25 mouse cellular contexts compared by ENCODE assay signal in genomic region chr5:127830831-127831230, GRCm38 (mm10).
DNase-seq lines count a peak whose midpoint lies in the region; ATAC-seq lines count a peak whose summit lies in the region.
"Had no signal": no experiment of that assay in that cellular context is flagged by ENCODE, and none has a peak within 500 bp of the region (broad histone marks: within the 10 kb centered on the region; RNA-seq: fewer than 3 reads in every experiment).

No protein-coding gene starts in this region.

- peak; percentile 69 for DNase-seq in ES-CJ7 (ENCODE audit: low read depth, low spot score)
- peak; percentile 53 for DNase-seq in R1 (ENCODE audit: low read depth, low spot score)
- peak; percentile 63 for DNase-seq in ZHBTc4 (ENCODE audit: low read depth, low spot score)
- DNase-seq in cerebellum, adult 11 months = no peak
- no peak for DNase-seq in adrenal gland, postnatal 10 days
- no peak for DNase-seq in cerebellum, postnatal 4 days (ENCODE audit: low spot score in 2 of 2)
- DNase-seq: adrenal gland, adult 2 months; adrenal gland, adult 8-10 months; adrenal gland, postnatal 14 days; adrenal gland, postnatal 25 days; adrenal gland, postnatal 36 days; B cell, adult 2 months; cerebellum, adult 11-12 months; cerebellum, adult 18-20 months; cerebellum, adult 2 months; cerebellum, adult 8-10 months; cerebellum, adult 9-10 months; cerebellum, adult 9-11 months had no signal

- no peaks in the 10 kb centered on the region for H3K4me1 ChIP-seq in megakaryocyte, embryonic 14.5 days

- peak overlapping the region; percentile 3 for H3K4me3 ChIP-seq in megakaryocyte, embryonic 14.5 days (replicated peaks)

- ATAC-seq in megakaryocyte, adult 5-6 weeks (ENCODE audit: poor library complexity, severe bottlenecking) = no peak
- ATAC-seq: activated CD4-positive, CD25-positive, alpha-beta regulatory T cell, adult 4 months; CD4-positive, CD25-positive, alpha-beta regulatory T cell, adult 4 months; Patski had no signal

- no peaks in the 10 kb centered on the region for H3K27me3 ChIP-seq in megakaryocyte, embryonic 14.5 days (replicated peaks)
- H3K27me3 ChIP-seq: CH12.LX, Patski had no signal

- peaks cover 80% of the 10 kb centered on the region for H3K9me3 ChIP-seq in megakaryocyte, embryonic 14.5 days

- H3K36me3 ChIP-seq in megakaryocyte, embryonic 14.5 days (replicated peaks; ENCODE audit: low read length) = no peaks in the 10 kb centered on the region
- H3K36me3 ChIP-seq: G1E had no signal

Comparison
In these comparisons a context has a peak if more than half of its experiments do, and no peak if none do; other contexts are left out.
1. DNase-seq: peak in ES-CJ7 (single experiment), R1 (single experiment) and ZHBTc4 (single experiment); none in cerebellum, adult 11 months (single experiment), adrenal gland, postnatal 10 days (single experiment) and cerebellum, postnatal 4 days (0 of 2).